Mouse (Mus musculus): ENCODE data around the gene Cdnf.

DNA sequence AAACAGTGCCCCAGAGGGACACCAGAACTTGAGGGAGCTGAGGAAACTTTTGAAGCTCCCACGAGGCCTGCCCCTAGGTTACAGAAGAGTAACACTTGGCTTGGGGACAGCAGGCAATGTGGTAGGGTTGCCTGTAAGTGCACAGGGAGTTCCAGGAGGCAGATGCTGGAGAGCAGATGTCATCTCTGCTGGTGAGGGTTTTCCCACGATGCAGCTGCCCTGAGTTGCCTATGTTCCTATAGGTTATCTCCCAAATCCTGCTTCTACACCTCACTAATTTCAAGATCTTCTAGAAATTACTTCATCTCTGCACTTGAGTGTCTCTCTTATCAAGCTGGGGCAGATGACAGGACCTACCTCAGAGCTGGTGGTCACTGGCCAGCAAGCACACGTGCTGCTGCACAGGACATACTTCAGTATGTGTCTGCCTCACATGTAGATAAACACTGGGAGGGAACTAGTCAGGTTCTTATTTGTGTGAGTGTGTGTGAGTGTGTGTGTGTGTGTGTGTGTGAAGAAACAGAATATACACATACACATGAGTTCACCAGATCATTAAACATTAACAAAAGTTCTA lies 18.9 kb upstream of the Cdnf start:
- no peak for TF ChIP-seq CTCF (IDR thresholded peaks at IDR 0.05; ENCODE audit: extremely low read depth, insufficient read depth, low read length)
- no peak for TF ChIP-seq POLR2A (IDR thresholded peaks at IDR 0.05; ENCODE audit: extremely low read depth, insufficient read depth, low read length)
